Mouse (Mus musculus) CH12.LX (cell line): ENCODE results near the gene Medag. TPM values are rescaled to one million over a fixed set of nuclear protein-coding genes. Genes with fewer than 3 reads are reported as not detected.

Experiments
- DNase-seq: peaks from one replicate; pipeline ENCODE4 v3.0.0-alpha.2; 2013; ENCODE audit errors: extremely low read depth
- H3K27ac ChIP-seq: 2 replicates; pipeline ENCODE4 v1.5.1; 2012; ENCODE audit warnings: low read depth, mild to moderate bottlenecking, control low read depth, moderate library complexity; ENCODE audit not compliant: insufficient read depth
- H3K27me3 ChIP-seq: replicated peaks from 2 replicates; pipeline ENCODE3; 2012; ENCODE audit warnings: inconsistent platforms
- H3K36me3 ChIP-seq, 2 experiments: replicated peaks in 1 of 2; 2 replicates each; pipeline versions ENCODE3 to v1.6.1; 2012; ENCODE audit warnings: inconsistent platforms in 1 of 2, low read length in 1 of 2, mild to moderate bottlenecking in 1 of 2, mixed read lengths in 1 of 2, moderate library complexity in 1 of 2; ENCODE audit not compliant: control insufficient read depth in 1 of 2, insufficient read depth in 1 of 2
- H3K4me1 ChIP-seq, 2 experiments: 2 replicates each; pipeline ENCODE4 v1.6.1; 2012; ENCODE audit warnings: inconsistent platforms in 1 of 2, moderate library complexity in 1 of 2; ENCODE audit not compliant: insufficient read depth in 2 of 2, control insufficient read depth in 1 of 2
- H3K4me2 ChIP-seq: 2 replicates; pipeline ENCODE4 v1.6.1; 2012; ENCODE audit warnings: low read depth, mild to moderate bottlenecking, control low read depth; ENCODE audit not compliant: poor library complexity, insufficient read depth, severe bottlenecking
- H3K4me3 ChIP-seq, 3 experiments: fragments of 150-350 bp in 1 of 3; sonication (generic) in 1 of 3; replicated peaks in 1 of 3; 2 replicates each; pipeline versions ENCODE3 to v1.5.1; 2011 to 2012; ENCODE audit warnings: low read depth in 2 of 3, low read length in 2 of 3, mild to moderate bottlenecking in 2 of 3, moderate library complexity in 2 of 3, control low read depth in 1 of 3, improper control_type of control experiment in 1 of 3, inconsistent platforms in 1 of 3, mixed read lengths in 1 of 3; ENCODE audit not compliant: poor library complexity in 1 of 3
- H3K79me2 ChIP-seq: replicated peaks from 2 replicates; pipeline ENCODE4 v1.6.1; 2012; ENCODE audit warnings: mild to moderate bottlenecking, moderate library complexity; ENCODE audit not compliant: control insufficient read depth, poor library complexity, insufficient read depth, severe bottlenecking; ENCODE audit errors: extremely low read depth
- H3K9ac ChIP-seq: 2 replicates; pipeline ENCODE4 v1.6.1; 2012; ENCODE audit warnings: low read depth, mild to moderate bottlenecking, control low read depth, moderate library complexity; ENCODE audit not compliant: insufficient read depth
- H3K9me3 ChIP-seq: replicated peaks from 2 replicates; pipeline ENCODE3; 2012; ENCODE audit warnings: low read length, inconsistent platforms, mixed read lengths
- CHD1 ChIP-seq: IDR thresholded peaks from 2 replicates; pipeline ENCODE4 v1.6.1; 2012; ENCODE audit warnings: low read depth, low read length, improper control_type of control experiment, inconsistent platforms
- CHD2 ChIP-seq: IDR thresholded peaks from 2 replicates; pipeline ENCODE4 v1.6.1; 2011; ENCODE audit warnings: low read length, improper control_type of control experiment
- CTCF ChIP-seq, 2 experiments: IDR thresholded peaks in 1 of 2; conservative IDR thresholded peaks in 1 of 2; 2 replicates each; pipeline ENCODE4 v1.5.1; 2011 to 2012; ENCODE audit warnings: low read depth in 2 of 2, low read length in 2 of 2, improper control_type of control experiment in 1 of 2, inconsistent platforms in 1 of 2, mild to moderate bottlenecking in 1 of 2, moderate library complexity in 1 of 2
- EP300 ChIP-seq: IDR thresholded peaks from 2 replicates; pipeline ENCODE4 v1.6.1; 2011; ENCODE audit warnings: low read length, improper control_type of control experiment
- IRF4 ChIP-seq: IDR thresholded peaks from 2 replicates; pipeline ENCODE4 v1.6.1; 2014; ENCODE audit warnings: low read depth, mild to moderate bottlenecking, inconsistent platforms, low read length, improper control_type of control experiment
- JUN ChIP-seq: IDR thresholded peaks from 2 replicates; pipeline ENCODE4 v1.6.1; 2011; ENCODE audit warnings: low read depth, mild to moderate bottlenecking, low read length, improper control_type of control experiment, moderate library complexity; ENCODE audit not compliant: insufficient read depth
- JUND ChIP-seq: conservative IDR thresholded peaks from 2 replicates; pipeline ENCODE4 v1.6.1; 2011; ENCODE audit warnings: low read depth, low read length, improper control_type of control experiment
- MAFK ChIP-seq: IDR thresholded peaks from 2 replicates; pipeline ENCODE4 v1.6.1; 2011; ENCODE audit warnings: low read length, improper control_type of control experiment; ENCODE audit not compliant: insufficient replicate concordance
- MAX ChIP-seq: IDR thresholded peaks from 2 replicates; pipeline ENCODE4 v1.6.1; 2011; ENCODE audit warnings: low read length, improper control_type of control experiment
- NELFE ChIP-seq: IDR thresholded peaks from 2 replicates; pipeline ENCODE4 v1.6.1; 2011; ENCODE audit warnings: low read depth, low read length, improper control_type of control experiment
- NRF1 ChIP-seq: IDR thresholded peaks from 2 replicates; pipeline ENCODE4 v1.6.1; 2014; ENCODE audit warnings: low read depth, mild to moderate bottlenecking, inconsistent platforms, low read length, improper control_type of control experiment, moderate library complexity
- PAX5 ChIP-seq: IDR thresholded peaks from 2 replicates; pipeline ENCODE4 v1.6.1; 2012; ENCODE audit warnings: low read length, inconsistent platforms, mixed read lengths
- POLR2AphosphoS2 ChIP-seq: IDR thresholded peaks from 2 replicates; pipeline ENCODE4 v1.6.1; 2011; ENCODE audit warnings: low read depth, low read length, improper control_type of control experiment
- RCOR1 ChIP-seq: conservative IDR thresholded peaks from 2 replicates; pipeline ENCODE4 v1.6.1; 2012; ENCODE audit warnings: low read depth, mild to moderate bottlenecking, inconsistent platforms, low read length, improper control_type of control experiment
- SIN3A ChIP-seq: IDR thresholded peaks from 2 replicates; pipeline ENCODE4 v1.6.1; 2012; ENCODE audit warnings: low read length, improper control_type of control experiment, inconsistent platforms
- SMC3 ChIP-seq: IDR thresholded peaks from 2 replicates; pipeline ENCODE4 v1.6.1; 2011; ENCODE audit warnings: low read depth, low read length, improper control_type of control experiment
- TBP ChIP-seq: conservative IDR thresholded peaks from 2 replicates; pipeline ENCODE4 v1.6.1; 2011; ENCODE audit warnings: low read depth, low read length, improper control_type of control experiment
- TCF12 ChIP-seq: IDR thresholded peaks from 2 replicates; pipeline ENCODE4 v1.6.1; 2014; ENCODE audit warnings: low read depth, mild to moderate bottlenecking, inconsistent platforms, low read length, improper control_type of control experiment
- USF2 ChIP-seq: conservative IDR thresholded peaks from 2 replicates; pipeline ENCODE4 v1.6.1; 2011; ENCODE audit warnings: low read depth, low read length, improper control_type of control experiment
- ZC3H11A ChIP-seq: IDR thresholded peaks from 2 replicates; pipeline ENCODE4 v1.6.1; 2012; ENCODE audit warnings: low read depth, mild to moderate bottlenecking, inconsistent platforms, low read length, improper control_type of control experiment
- ZKSCAN1 ChIP-seq: IDR thresholded peaks from 2 replicates; pipeline ENCODE4 v1.6.1; 2012; ENCODE audit warnings: low read depth, inconsistent platforms, low read length, improper control_type of control experiment, borderline replicate concordance
- dilution Hi-C: fragments of 300-500 bp; cut with MboI; formaldehyde crosslinking; loops from 2 replicates; pipeline ENCODE4 v1.14.3; 2020; ENCODE audit warnings: low sequenced_read_pairs; ENCODE audit not compliant: extremely low pct_unique_long_range_greater_than_20kb, extremely low pct_ligation_motif_present
- in situ Hi-C: fragments of 300-500 bp; cut with MboI; formaldehyde crosslinking; loops from 3 replicates; pipeline ENCODE4 v1.14.3; 2019; ENCODE audit warnings: low sequenced_read_pairs, low pct_ligation_motif_present, low pct_unique_long_range_greater_than_20kb, mixed read lengths
- polyA plus RNA-seq: library from polyadenylated mRNA; unstranded; fragments of >175 nt; gene quantifications from 2 replicates; pipeline ENCODE4 v1.2.1, GENCODE M21; 2012; ENCODE audit warnings: low read depth; ENCODE audit not compliant: insufficient read length
- total RNA-seq, 2 experiments: library from RNA; depleted of rRNA; stranded (reverse); fragments of 300-350 nt in 1 of 2; fragments of >200 nt in 1 of 2; gene quantifications; 2 replicates each; pipeline ENCODE4 v1.2.3; 2012 to 2014

Gene Medag
- total and polyA plus RNA-seq, 3 experiments, result not detected

DNA sequence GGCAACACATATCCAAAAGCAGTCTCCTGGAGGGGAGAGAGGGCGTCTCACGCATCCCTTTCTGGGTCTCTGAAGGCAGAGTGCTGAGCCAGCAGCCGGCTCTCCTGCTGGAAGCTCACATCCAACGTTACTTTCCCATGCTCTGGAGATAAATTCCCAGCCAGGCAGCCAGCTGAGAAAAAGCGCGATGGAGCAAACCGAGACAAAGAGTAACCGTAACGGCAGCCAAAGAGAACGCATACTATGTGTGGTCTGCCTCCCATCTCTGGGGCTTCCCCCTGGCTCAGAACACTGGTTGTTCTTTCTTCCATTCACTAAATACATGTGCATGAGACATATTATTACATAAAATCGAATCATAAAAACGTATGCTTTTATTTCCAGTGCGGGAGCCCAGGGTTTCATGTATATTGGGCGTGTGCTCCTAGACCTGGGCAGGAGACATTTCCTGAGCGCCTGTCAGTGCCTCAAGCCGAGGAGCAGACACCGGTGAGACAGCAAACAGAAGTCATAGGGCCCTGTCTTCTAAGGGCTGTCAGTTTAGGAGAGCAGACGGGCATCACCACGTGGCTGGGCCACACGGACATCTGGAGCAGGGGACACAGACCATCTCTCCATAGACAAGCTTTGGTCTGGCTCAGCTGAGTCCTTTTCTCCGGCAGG is 42.0 kb upstream of the Medag start:
- dilution Hi-C loops, result no loop called here
- no peak for DNase-seq

DNA sequence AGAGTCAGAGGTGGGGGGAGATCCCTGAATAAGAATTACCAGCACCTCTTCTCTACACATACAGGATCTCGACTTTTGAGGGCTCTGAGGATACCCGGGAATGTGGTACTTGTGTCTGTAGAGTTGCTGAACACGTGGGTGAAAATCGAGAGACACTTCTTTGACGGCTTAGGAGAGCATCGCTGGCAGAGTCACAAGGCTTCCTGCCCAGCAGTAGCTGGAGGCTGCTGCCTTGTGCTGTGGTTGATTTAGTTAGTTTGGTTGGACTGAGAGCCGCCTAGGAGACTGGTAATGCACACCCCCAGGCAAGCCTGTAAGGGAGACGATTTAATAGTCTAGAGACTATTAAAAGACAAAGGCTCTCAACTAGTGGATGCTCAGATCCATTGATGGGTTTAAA is 39.5 kb upstream of the Medag start:
- TF ChIP-seq USF2 (no peak), TBP (no peak), TCF12 (no peak), PAX5 (no peak), RCOR1 (no peak), ZC3H11A (no peak), POLR2AphosphoS2 (no peak), MAFK (no peak), CHD2 (no peak), IRF4 (no peak), SMC3 (no peak), NRF1 (no peak)
- TF ChIP-seq, all 38 proteins: peak for 0
- Histone ChIP-seq H3K36me3 (no peaks in the 10 kb centered on the region), H3K9ac (no peak overlapping the region), H3K4me2 (no peak overlapping the region), H3K4me1 (peaks cover 14 to 66% of the 10 kb centered on the region in 2 experiments), H3K4me3 (no peak overlapping the region), H3K9me3 (no peaks in the 10 kb centered on the region), H3K79me2 (no peaks in the 10 kb centered on the region), H3K27ac (no peak overlapping the region), H3K27me3 (peaks cover 3% of the 10 kb centered on the region)
- no peak for DNase-seq
- in situ Hi-C loops (no loop called here), dilution Hi-C loops (no loop called here)

More for the DNA sequence above, 42.0 kb upstream of the Medag start:
- in situ Hi-C loops, result no loop called here
- Histone ChIP-seq H3K9ac (no peak overlapping the region), H3K9me3 (no peaks in the 10 kb centered on the region), H3K27ac (no peak overlapping the region), H3K4me1 (peaks cover 13 to 55% of the 10 kb centered on the region in 2 experiments), H3K4me3 (no peak overlapping the region), H3K36me3 (no peaks in the 10 kb centered on the region), H3K79me2 (no peaks in the 10 kb centered on the region), H3K27me3 (peaks cover 3% of the 10 kb centered on the region), H3K4me2 (no peak overlapping the region)
- TF ChIP-seq EP300 (no peak), JUND (no peak), JUN (no peak), MAFK (no peak), PAX5 (no peak), NRF1 (no peak), CHD1 (no peak), RCOR1 (no peak), MAX (no peak), TCF12 (no peak), CTCF (conservative IDR thresholded peaks at IDR 0.05 in 1 of 2, IDR thresholded peaks at IDR 0.05 in 1 of 2; ENCODE audit: low read depth in 2 of 2, low read length in 2 of 2) (no peak), SIN3A (no peak), USF2 (no peak), ZKSCAN1 (no peak), NELFE (no peak)
